Mouse (Mus musculus) testis, adult 2 months (tissue): Measurements from ENCODE around the gene Parp8. TPM values are rescaled to one million over a fixed set of nuclear protein-coding genes. Genes with fewer than 3 reads are reported as not detected.

Source experiments
- H3K27ac ChIP-seq: fragments of 200-500 bp; 2 replicates; pipeline ENCODE4 v1.5.1; 2012; ENCODE audit warnings: low read depth, low read length; ENCODE audit not compliant: control insufficient read depth, insufficient read depth
- H3K27me3 ChIP-seq: fragments of 200-500 bp; 2 replicates; pipeline ENCODE4 v1.6.1; 2012; ENCODE audit warnings: mild to moderate bottlenecking, low read length, moderate library complexity; ENCODE audit not compliant: control insufficient read depth, insufficient read depth
- H3K36me3 ChIP-seq: fragments of 200-500 bp; 2 replicates; pipeline ENCODE4 v1.6.1; 2012; ENCODE audit warnings: mild to moderate bottlenecking, low read length; ENCODE audit not compliant: control insufficient read depth, insufficient read depth
- H3K4me1 ChIP-seq: fragments of 200-500 bp; 2 replicates; pipeline ENCODE4 v1.6.1; 2012; ENCODE audit warnings: low read length; ENCODE audit not compliant: control insufficient read depth, insufficient read depth
- H3K4me3 ChIP-seq: fragments of 200-500 bp; 2 replicates; pipeline ENCODE4 v1.5.1; 2012; ENCODE audit warnings: low read depth, mild to moderate bottlenecking, low read length, moderate library complexity, mixed read lengths; ENCODE audit not compliant: control insufficient read depth
- CTCF ChIP-seq: fragments of 200-500 bp; IDR thresholded peaks from 2 replicates; pipeline ENCODE4 v1.5.1; 2012; ENCODE audit warnings: low read depth, mild to moderate bottlenecking, inconsistent platforms, low read length, moderate library complexity; ENCODE audit not compliant: control insufficient read depth, insufficient read depth, insufficient replicate concordance
- POLR2A ChIP-seq: fragments of 200-500 bp; IDR thresholded peaks from 2 replicates; pipeline ENCODE4 v1.6.1; 2012; ENCODE audit warnings: low read depth, mild to moderate bottlenecking, inconsistent platforms, low read length, moderate library complexity; ENCODE audit not compliant: control insufficient read depth
- polyA plus RNA-seq: library from polyadenylated mRNA; depleted of rRNA; stranded (reverse); fragments of >200 nt; gene quantifications from 2 replicates; pipeline ENCODE4 v1.2.3, GENCODE M21; 2012; rRNA removed

The Parp8 gene
- polyA plus RNA-seq, 1 experiment: 5.8 TPM

GRCm38 (mm10) chr13:116829015-116829414 is 196.3 kb downstream of the Parp8 start:
- Histone ChIP-seq H3K27me3 (no peaks in the 10 kb centered on the region), H3K4me1 (no peaks in the 10 kb centered on the region), H3K27ac (no peak overlapping the region), H3K4me3 (no peak overlapping the region), H3K36me3 (no peaks in the 10 kb centered on the region)
- TF ChIP-seq CTCF (no peak), POLR2A (no peak)

- Histone ChIP-seq H3K4me3 (no peak overlapping the region), H3K36me3 (no peaks in the 10 kb centered on the region), H3K4me1 (no peaks in the 10 kb centered on the region), H3K27ac (no peak overlapping the region), H3K27me3 (no peaks in the 10 kb centered on the region)
- TF ChIP-seq CTCF (no peak), POLR2A (no peak)
Measured at GRCm38 (mm10) chr13:116811456-116811855, 213.9 kb downstream of the Parp8 start.

Other genes starting within 250 kb of the Parp8 start
- gene Emb, start 183.0 kb upstream of the Parp8 start, polyA plus RNA-seq: 5.3 and 9.8 TPM in 2 replicates
- 0.05 TPM in 1 of 2 replicates, not detected in the other for gene Gm17509, start 195.5 kb upstream of the Parp8 start, polyA plus RNA-seq